Mouse (Mus musculus) c-Kit-positive CD71-positive TER-119-negative erythroid progenitor cells, embryonic 14.5 days (primary cell): ENCODE data around the gene Mill2.

ENCODE experiments used
- DNase-seq: peaks from one replicate; pipeline ENCODE4 v3.0.0-alpha.2; 2013; ENCODE audit warnings: low read depth

The Mill2 gene

GRCm38 (mm10) chr7:18875372-18875771 lies 35.6 kb downstream of the Mill2 start:
- DNase-seq: no peak

GRCm38 (mm10) chr7:18878691-18879090 lies 38.9 kb downstream of the Mill2 start:
- DNase-seq: no peak

GRCm38 (mm10) chr7:18883991-18884744 lies 44.4 kb downstream of the Mill2 start:
- no peak for DNase-seq

GRCm38 (mm10) chr7:18884745-18885422 lies 45.1 kb downstream of the Mill2 start:
- no peak for DNase-seq

- no peak for DNase-seq
Measured at GRCm38 (mm10) chr7:18886963-18887362, 47.2 kb downstream of the Mill2 start.

- no peak for DNase-seq
Measured at GRCm38 (mm10) chr7:18890848-18891247, 51.1 kb downstream of the Mill2 start.

- DNase-seq: peak; percentile 71
Measured at GRCm38 (mm10) chr7:18891872-18892599, 52.3 kb downstream of the Mill2 start.

GRCm38 (mm10) chr7:18893009-18893408 lies 53.2 kb downstream of the Mill2 start:
- DNase-seq: no peak

GRCm38 (mm10) chr7:18893651-18894430 lies 54.1 kb downstream of the Mill2 start:
- peak; percentile 64 for DNase-seq

GRCm38 (mm10) chr7:18896536-18896935 lies 56.8 kb downstream of the Mill2 start:
- DNase-seq: no peak

GRCm38 (mm10) chr7:18900513-18900912 lies 60.7 kb downstream of the Mill2 start:
- DNase-seq: no peak

GRCm38 (mm10) chr7:18902486-18902885 lies 62.7 kb downstream of the Mill2 start:
- no peak for DNase-seq

- no peak for DNase-seq
Measured at GRCm38 (mm10) chr7:18904971-18905370, 65.2 kb downstream of the Mill2 start.

- DNase-seq: peak; percentile 21
Measured at GRCm38 (mm10) chr7:18909797-18910196, 70.0 kb downstream of the Mill2 start.

- peak; percentile 98 for DNase-seq
Measured at GRCm38 (mm10) chr7:18910241-18910831, 70.6 kb downstream of the Mill2 start, which contains the start of gene Ccdc61. Ccdc61 (minus strand) TSS chr7:18910415.
